Mouse (Mus musculus) CH12.LX (cell line): ENCODE results near the gene Tmem123. TPM values are rescaled to one million over a fixed set of nuclear protein-coding genes. Genes with fewer than 3 reads are reported as not detected.

ENCODE experiments used
- DNase-seq: peaks from one replicate; pipeline ENCODE4 v3.0.0-alpha.2; 2013; ENCODE audit errors: extremely low read depth
- H3K27ac ChIP-seq: 2 replicates; pipeline ENCODE4 v1.5.1; 2012; ENCODE audit warnings: low read depth, mild to moderate bottlenecking, control low read depth, moderate library complexity; ENCODE audit not compliant: insufficient read depth
- H3K27me3 ChIP-seq: replicated peaks from 2 replicates; pipeline ENCODE3; 2012; ENCODE audit warnings: inconsistent platforms
- H3K36me3 ChIP-seq, 2 experiments: replicated peaks in 1 of 2; 2 replicates each; pipeline versions ENCODE3 to v1.6.1; 2012; ENCODE audit warnings: inconsistent platforms in 1 of 2, low read length in 1 of 2, mild to moderate bottlenecking in 1 of 2, mixed read lengths in 1 of 2, moderate library complexity in 1 of 2; ENCODE audit not compliant: control insufficient read depth in 1 of 2, insufficient read depth in 1 of 2
- H3K4me1 ChIP-seq, 2 experiments: 2 replicates each; pipeline ENCODE4 v1.6.1; 2012; ENCODE audit warnings: inconsistent platforms in 1 of 2, moderate library complexity in 1 of 2; ENCODE audit not compliant: insufficient read depth in 2 of 2, control insufficient read depth in 1 of 2
- H3K4me2 ChIP-seq: 2 replicates; pipeline ENCODE4 v1.6.1; 2012; ENCODE audit warnings: low read depth, mild to moderate bottlenecking, control low read depth; ENCODE audit not compliant: poor library complexity, insufficient read depth, severe bottlenecking
- H3K4me3 ChIP-seq, 3 experiments: fragments of 150-350 bp in 1 of 3; sonication (generic) in 1 of 3; replicated peaks in 1 of 3; 2 replicates each; pipeline versions ENCODE3 to v1.5.1; 2011 to 2012; ENCODE audit warnings: low read depth in 2 of 3, low read length in 2 of 3, mild to moderate bottlenecking in 2 of 3, moderate library complexity in 2 of 3, control low read depth in 1 of 3, improper control_type of control experiment in 1 of 3, inconsistent platforms in 1 of 3, mixed read lengths in 1 of 3; ENCODE audit not compliant: poor library complexity in 1 of 3
- H3K79me2 ChIP-seq: replicated peaks from 2 replicates; pipeline ENCODE4 v1.6.1; 2012; ENCODE audit warnings: mild to moderate bottlenecking, moderate library complexity; ENCODE audit not compliant: control insufficient read depth, poor library complexity, insufficient read depth, severe bottlenecking; ENCODE audit errors: extremely low read depth
- H3K9ac ChIP-seq: 2 replicates; pipeline ENCODE4 v1.6.1; 2012; ENCODE audit warnings: low read depth, mild to moderate bottlenecking, control low read depth, moderate library complexity; ENCODE audit not compliant: insufficient read depth
- H3K9me3 ChIP-seq: replicated peaks from 2 replicates; pipeline ENCODE3; 2012; ENCODE audit warnings: low read length, inconsistent platforms, mixed read lengths
- CHD1 ChIP-seq: IDR thresholded peaks from 2 replicates; pipeline ENCODE4 v1.6.1; 2012; ENCODE audit warnings: low read depth, low read length, improper control_type of control experiment, inconsistent platforms
- E2F4 ChIP-seq: IDR thresholded peaks from 2 replicates; pipeline ENCODE4 v1.6.1; 2011; ENCODE audit warnings: low read depth, low read length, improper control_type of control experiment; ENCODE audit not compliant: insufficient replicate concordance
- IRF4 ChIP-seq: IDR thresholded peaks from 2 replicates; pipeline ENCODE4 v1.6.1; 2014; ENCODE audit warnings: low read depth, mild to moderate bottlenecking, inconsistent platforms, low read length, improper control_type of control experiment
- KAT2A ChIP-seq: IDR thresholded peaks from 2 replicates; pipeline ENCODE4 v1.6.1; 2012; ENCODE audit warnings: low read length, improper control_type of control experiment, inconsistent platforms; ENCODE audit not compliant: insufficient replicate concordance
- MAX ChIP-seq: IDR thresholded peaks from 2 replicates; pipeline ENCODE4 v1.6.1; 2011; ENCODE audit warnings: low read length, improper control_type of control experiment
- MAZ ChIP-seq: IDR thresholded peaks from 2 replicates; pipeline ENCODE4 v1.6.1; 2012; ENCODE audit warnings: low read depth, mild to moderate bottlenecking, inconsistent platforms, low read length, improper control_type of control experiment, moderate library complexity
- MEF2A ChIP-seq: IDR thresholded peaks from 2 replicates; pipeline ENCODE4 v1.6.1; 2014; ENCODE audit warnings: low read depth, mild to moderate bottlenecking, inconsistent platforms, low read length, improper control_type of control experiment, borderline replicate concordance
- NELFE ChIP-seq: IDR thresholded peaks from 2 replicates; pipeline ENCODE4 v1.6.1; 2011; ENCODE audit warnings: low read depth, low read length, improper control_type of control experiment
- NRF1 ChIP-seq: IDR thresholded peaks from 2 replicates; pipeline ENCODE4 v1.6.1; 2014; ENCODE audit warnings: low read depth, mild to moderate bottlenecking, inconsistent platforms, low read length, improper control_type of control experiment, moderate library complexity
- PAX5 ChIP-seq: IDR thresholded peaks from 2 replicates; pipeline ENCODE4 v1.6.1; 2012; ENCODE audit warnings: low read length, inconsistent platforms, mixed read lengths
- RAD21 ChIP-seq: IDR thresholded peaks from 2 replicates; pipeline ENCODE4 v1.6.1; 2011; ENCODE audit warnings: low read depth, mild to moderate bottlenecking, low read length, improper control_type of control experiment, moderate library complexity
- SMC3 ChIP-seq: IDR thresholded peaks from 2 replicates; pipeline ENCODE4 v1.6.1; 2011; ENCODE audit warnings: low read depth, low read length, improper control_type of control experiment
- TBP ChIP-seq: conservative IDR thresholded peaks from 2 replicates; pipeline ENCODE4 v1.6.1; 2011; ENCODE audit warnings: low read depth, low read length, improper control_type of control experiment
- TCF12 ChIP-seq: IDR thresholded peaks from 2 replicates; pipeline ENCODE4 v1.6.1; 2014; ENCODE audit warnings: low read depth, mild to moderate bottlenecking, inconsistent platforms, low read length, improper control_type of control experiment
- USF2 ChIP-seq: conservative IDR thresholded peaks from 2 replicates; pipeline ENCODE4 v1.6.1; 2011; ENCODE audit warnings: low read depth, low read length, improper control_type of control experiment
- ZC3H11A ChIP-seq: IDR thresholded peaks from 2 replicates; pipeline ENCODE4 v1.6.1; 2012; ENCODE audit warnings: low read depth, mild to moderate bottlenecking, inconsistent platforms, low read length, improper control_type of control experiment
- ZNF384 ChIP-seq: IDR thresholded peaks from 2 replicates; pipeline ENCODE4 v1.6.1; 2012; ENCODE audit warnings: low read depth, low read length, improper control_type of control experiment, inconsistent platforms
- dilution Hi-C: fragments of 300-500 bp; cut with MboI; formaldehyde crosslinking; loops from 2 replicates; pipeline ENCODE4 v1.14.3; 2020; ENCODE audit warnings: low sequenced_read_pairs; ENCODE audit not compliant: extremely low pct_unique_long_range_greater_than_20kb, extremely low pct_ligation_motif_present
- in situ Hi-C: fragments of 300-500 bp; cut with MboI; formaldehyde crosslinking; loops from 3 replicates; pipeline ENCODE4 v1.14.3; 2019; ENCODE audit warnings: low sequenced_read_pairs, low pct_ligation_motif_present, low pct_unique_long_range_greater_than_20kb, mixed read lengths
- polyA plus RNA-seq: library from polyadenylated mRNA; unstranded; fragments of >175 nt; gene quantifications from 2 replicates; pipeline ENCODE4 v1.2.1, GENCODE M21; 2012; ENCODE audit warnings: low read depth; ENCODE audit not compliant: insufficient read length
- total RNA-seq, 2 experiments: library from RNA; depleted of rRNA; stranded (reverse); fragments of 300-350 nt in 1 of 2; fragments of >200 nt in 1 of 2; gene quantifications; 2 replicates each; pipeline ENCODE4 v1.2.3; 2012 to 2014

The Tmem123 gene
- total and polyA plus RNA-seq, 3 experiments: 61.1 to 183 (median 107) TPM

DNA sequence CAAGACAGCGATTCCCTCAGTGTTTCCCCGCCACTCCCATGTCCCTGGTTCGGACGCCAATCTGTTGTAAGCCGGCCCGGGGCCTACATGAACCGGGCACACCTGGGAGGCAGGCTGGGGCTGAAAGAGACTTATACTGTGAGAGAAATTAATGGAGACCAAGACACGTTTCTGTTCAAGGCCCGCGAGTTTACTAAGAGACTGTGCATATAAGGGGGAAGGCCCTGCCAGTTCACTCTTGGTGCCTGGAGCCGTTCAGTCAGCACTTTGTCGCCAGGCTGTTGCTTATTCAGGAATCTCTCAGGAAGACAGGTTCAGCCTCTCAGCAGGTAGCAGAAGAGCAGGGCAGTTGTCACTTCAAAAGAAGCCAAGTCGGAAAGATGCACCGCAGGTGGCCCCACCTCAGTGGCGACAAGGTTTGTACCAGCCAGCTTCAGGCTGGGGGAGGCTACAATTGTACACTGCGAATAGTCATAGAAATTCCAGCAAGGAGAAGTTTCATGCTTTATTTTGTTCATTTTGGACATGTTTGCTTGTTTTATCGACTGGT lies 1.9 kb upstream of the Tmem123 start:
- no peaks in the 10 kb centered on the region for H3K9me3 ChIP-seq
- no peak overlapping the region for H3K4me2 ChIP-seq
- H3K4me3 ChIP-seq: no peak overlapping the region
- no peaks in the 10 kb centered on the region for H3K27me3 ChIP-seq
- no peaks in the 10 kb centered on the region for H3K36me3 ChIP-seq
- in situ Hi-C loops: no loop called here
- peaks cover 29% of the 10 kb centered on the region for H3K79me2 ChIP-seq
- peaks cover 0 to 19% of the 10 kb centered on the region in 2 experiments; a peak in 2 of 4 replicates for H3K4me1 ChIP-seq
- dilution Hi-C loops: no loop called here
- no peak overlapping the region for H3K9ac ChIP-seq
- H3K27ac ChIP-seq: no peak overlapping the region
- no peak for DNase-seq
- TF ChIP-seq MAX (no peak), PAX5 (no peak), IRF4 (no peak), SMC3 (no peak), USF2 (no peak), RAD21 (no peak), NRF1 (no peak), NELFE (no peak), CHD1 (no peak), ZNF384 (no peak), TCF12 (no peak), E2F4 (no peak), ZC3H11A (no peak), MAZ (no peak), KAT2A (no peak)

DNA sequence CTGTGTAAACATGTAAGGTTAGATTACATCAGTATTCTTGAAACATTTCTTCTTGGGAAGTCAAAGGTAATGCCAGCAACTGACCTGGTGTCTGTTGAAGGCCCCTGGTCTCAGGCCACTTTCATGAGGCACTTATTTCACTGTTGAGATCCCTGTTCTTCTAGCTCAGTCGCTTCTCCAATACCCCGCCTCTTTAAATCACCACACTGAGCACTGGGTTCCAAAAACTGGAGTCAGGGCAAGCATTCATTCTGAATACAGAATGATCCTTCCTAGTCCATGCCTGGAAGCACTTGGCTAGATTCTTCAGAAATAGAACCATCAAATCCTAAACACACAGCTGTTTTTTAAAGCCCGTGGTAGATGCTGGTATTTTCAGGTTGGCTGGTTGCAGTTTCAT lies 1.1 kb upstream of the Tmem123 start:
- TF ChIP-seq MEF2A: no peak
- no peak for TF ChIP-seq TBP
- no peak for TF ChIP-seq MAX
- TF ChIP-seq USF2: no peak
- TF ChIP-seq PAX5: no peak
- TF ChIP-seq, all 38 proteins: peak for 0
- Histone ChIP-seq H3K9me3 (no peaks in the 10 kb centered on the region), H3K4me3 (no peak overlapping the region), H3K4me1 (peaks cover 4 to 27% of the 10 kb centered on the region in 2 experiments), H3K36me3 (peaks cover 0 to 4% of the 10 kb centered on the region in 2 experiments), H3K9ac (peak overlapping the region; percentile 71; the same call in 1 of the 2 replicates), H3K79me2 (peaks cover 36% of the 10 kb centered on the region), H3K4me2 (peak overlapping the region; percentile 63), H3K27ac (no peak overlapping the region), H3K27me3 (no peaks in the 10 kb centered on the region)
- in situ Hi-C loops: no loop called here
- no peak for DNase-seq
- dilution Hi-C loops: no loop called here
